Mouse (Mus musculus) CD4-positive, CD25-positive, alpha-beta regulatory T cell, adult 4 months (primary cell): Measurements from ENCODE around the gene Gspt1. TPM values are rescaled to one million over a fixed set of nuclear protein-coding genes. Genes with fewer than 3 reads are reported as not detected.

Source experiments
- ATAC-seq: one replicate; pipeline ENCODE4 v1.8.0; 2017
- polyA plus RNA-seq, 2 experiments: library from polyadenylated mRNA; unstranded; fragments of 100-300 nt; shearing (Covaris generic); gene quantifications; one replicate each; pipeline ENCODE4 v1.2.1; 2017

Gene Gspt1
- polyA plus RNA-seq, 2 experiments from 2014 or later: 31.6 to 35.8 TPM

DNA sequence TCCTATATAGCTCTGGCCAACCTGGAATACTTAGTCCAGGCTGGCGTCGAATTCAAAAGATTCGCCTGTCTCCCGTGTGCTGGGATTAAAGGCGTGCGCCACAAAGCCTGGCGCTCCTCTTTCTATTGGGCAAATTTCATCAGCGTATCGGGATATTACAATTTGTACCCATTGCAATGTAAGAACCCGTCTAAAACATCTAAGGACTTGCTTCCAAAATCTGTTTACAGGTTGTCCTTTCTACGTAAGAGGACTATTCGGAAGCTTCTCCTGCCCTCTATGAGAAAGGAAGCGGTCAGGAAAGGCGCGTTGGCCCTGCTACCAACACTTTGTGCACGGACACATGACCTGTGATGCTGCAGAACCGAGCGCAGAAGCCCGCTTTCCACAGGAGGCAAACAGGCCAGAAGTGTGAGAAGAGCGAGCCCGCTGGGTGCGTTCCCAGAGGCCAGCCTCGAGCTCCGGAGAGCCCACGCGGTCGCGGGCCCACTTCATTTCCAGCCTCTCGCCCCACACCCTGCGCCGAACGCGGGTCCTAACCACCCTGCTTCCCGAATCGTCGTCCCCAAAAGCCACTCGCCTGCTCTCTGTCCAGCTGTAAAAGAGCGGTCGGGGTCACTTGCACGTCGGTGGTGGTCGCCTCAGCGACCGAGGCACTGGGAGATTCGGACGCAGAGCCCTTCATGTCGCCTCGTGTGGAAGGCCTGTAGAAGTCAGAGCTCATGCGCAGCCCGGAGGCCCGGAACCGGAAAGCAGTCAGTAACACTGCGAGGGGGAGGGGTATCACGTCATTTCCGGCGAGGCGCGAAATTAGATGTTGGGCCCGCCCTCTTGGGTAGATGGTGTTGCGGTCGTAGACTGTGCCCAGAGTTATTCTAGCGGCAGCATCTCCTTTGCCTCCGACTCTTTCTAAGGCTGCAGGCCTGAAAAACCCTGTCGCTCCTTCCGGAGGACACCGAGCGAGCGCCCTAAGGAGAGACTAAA is 51.3 kb downstream of the Gspt1 start, which contains the start of gene Rsl1d1:
Gene Rsl1d1 (minus strand): TSS at position 761 of the 984 bp plus-strand sequence.
- ATAC-seq: peak; percentile 96

DNA sequence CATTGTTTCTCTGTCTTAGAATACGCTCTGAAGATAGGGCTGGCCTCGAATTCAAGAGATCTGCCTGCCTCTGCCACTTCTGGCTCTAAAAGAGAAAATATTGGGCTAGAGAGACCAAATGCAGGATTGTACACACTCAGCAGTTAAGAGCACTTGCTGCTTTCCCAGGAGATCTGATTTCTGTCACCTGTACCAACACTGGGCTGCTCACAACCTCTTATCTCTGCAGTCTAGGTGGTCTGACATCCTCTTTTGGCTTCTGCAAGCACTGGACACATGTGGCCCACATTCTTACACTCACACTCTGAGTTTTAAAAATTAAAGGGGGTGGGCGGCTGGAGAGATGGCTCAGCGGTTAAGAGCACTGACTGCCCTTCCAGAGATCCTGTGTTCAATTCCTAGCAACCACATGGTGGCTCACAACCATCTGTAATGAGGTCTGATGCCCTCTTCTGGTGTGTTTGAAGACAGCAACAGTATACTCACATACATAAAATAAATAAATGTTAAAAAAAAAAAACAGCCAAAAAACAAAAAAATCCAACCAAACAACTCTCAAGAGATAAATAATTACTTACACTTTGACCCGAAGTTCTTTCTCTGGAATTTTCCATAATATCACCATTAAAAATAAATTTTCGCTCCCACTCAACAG is 52.3 kb downstream of the Gspt1 start:
- ATAC-seq: no peak

DNA sequence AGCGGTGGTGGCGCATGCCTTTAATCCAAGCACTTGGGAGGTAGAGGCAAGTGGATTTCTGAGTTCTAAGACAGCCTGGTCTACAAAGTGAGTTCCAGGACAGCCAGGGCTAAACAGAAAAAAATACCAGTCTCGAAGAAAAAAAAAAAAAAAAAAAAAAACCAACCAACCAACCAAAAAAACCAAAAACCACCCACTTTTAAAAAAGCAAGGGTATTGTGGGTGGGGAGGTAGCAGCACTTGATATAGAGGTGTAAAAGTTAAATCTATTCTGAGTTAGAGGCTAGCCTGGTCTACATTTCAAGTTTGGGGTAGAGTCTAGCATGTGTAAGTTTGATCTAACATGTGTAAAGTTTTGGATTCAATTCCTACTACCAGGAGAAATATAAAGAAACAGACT is 53.9 kb downstream of the Gspt1 start:
- no peak for ATAC-seq

DNA sequence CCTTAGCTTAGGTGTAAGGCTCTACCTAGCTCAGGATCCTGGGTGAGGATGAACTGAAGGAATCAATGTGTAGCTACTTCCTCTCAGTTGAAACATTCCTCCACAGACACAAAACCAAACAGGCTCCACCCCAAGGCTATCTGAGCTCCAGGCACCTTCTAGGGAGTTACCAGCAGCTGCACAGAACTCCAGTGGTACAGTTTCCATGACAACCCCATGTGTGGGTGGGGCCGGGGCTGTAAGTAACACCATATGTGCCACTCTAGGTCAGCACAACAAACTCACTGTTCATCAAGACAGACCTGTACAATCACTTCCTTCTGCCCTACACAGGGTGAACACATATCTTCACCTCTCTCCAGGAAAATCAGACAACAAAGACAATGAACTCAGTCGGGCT is 55.7 kb downstream of the Gspt1 start:
- ATAC-seq: no peak

DNA sequence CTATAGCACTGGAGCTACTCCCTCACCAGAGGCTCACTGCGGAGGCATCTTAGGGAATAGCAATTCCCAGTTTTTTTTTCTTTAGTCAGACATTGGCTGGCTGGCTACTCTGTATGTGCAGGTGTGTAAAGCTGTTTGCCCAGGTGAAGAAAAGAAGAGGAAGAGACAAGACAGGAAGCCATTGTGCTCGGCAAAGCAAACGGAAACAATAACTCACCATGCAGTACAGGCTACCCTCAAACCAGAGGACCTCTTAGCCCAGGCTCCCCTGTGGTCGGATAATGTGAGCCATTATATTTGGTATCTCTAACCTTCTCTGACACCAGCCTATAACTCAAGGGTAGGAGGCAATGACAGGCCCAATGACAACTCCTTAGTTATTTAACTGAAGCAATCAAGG is 57.1 kb downstream of the Gspt1 start:
- ATAC-seq: no peak

DNA sequence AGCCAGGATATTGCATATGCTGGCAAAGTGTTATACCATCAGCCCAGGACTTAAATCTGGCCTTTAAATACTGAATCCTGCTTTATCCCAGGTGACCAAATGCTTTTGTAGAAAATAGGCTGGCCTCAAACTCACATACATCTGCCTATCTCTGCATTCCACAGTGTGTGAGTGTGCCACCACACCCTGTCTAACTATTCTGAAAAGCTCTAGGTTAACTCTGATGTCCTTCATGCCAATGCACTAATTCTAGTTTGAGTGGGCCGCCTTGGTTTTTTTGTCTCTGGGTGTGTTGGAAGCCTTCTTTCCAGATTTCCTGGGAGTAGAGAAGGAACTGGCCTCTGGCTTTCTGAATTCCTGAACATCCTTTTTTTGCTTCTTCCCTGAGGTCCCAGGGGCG is 60.9 kb downstream of the Gspt1 start:
- no peak for ATAC-seq

DNA sequence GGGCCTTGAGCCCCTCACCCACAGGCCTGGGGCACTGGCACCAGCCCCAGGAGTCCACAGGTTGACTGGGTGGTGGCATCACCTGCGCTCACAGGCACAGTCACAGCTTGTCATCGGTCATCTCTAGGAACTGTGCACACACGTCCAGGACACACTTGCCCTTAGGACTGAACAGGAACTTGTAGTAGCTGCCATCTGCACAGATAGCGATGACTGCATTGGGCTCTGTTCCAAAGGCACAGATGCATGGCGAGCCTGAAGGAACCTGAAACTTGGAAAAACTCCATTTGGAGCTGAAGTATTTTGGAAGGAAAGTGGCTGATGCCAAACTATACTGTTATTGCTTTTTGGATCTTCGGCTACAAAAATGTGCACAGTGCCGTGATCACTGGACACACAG is 64.0 kb downstream of the Gspt1 start:
- ATAC-seq: no peak

DNA sequence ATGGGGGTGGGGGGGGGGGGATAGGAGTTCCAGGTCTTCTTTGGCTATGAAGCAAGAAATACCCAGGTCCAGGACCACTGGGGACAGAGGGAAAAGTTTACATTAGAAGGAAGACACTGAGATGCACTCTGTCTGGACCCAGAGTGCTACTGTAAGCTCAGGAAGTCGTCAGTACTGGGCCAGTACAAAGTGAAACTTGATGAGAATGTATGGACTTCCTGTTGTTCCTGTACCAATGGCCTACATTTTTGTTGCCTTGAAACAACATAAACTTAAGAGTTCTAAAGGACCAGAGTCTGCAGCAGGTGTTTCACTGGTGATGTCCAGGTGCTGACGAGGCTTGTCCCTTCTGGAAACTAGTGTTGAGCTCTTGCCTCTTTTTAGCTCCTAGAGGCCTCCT is 76.7 kb downstream of the Gspt1 start:
- ATAC-seq: peak; percentile 17

DNA sequence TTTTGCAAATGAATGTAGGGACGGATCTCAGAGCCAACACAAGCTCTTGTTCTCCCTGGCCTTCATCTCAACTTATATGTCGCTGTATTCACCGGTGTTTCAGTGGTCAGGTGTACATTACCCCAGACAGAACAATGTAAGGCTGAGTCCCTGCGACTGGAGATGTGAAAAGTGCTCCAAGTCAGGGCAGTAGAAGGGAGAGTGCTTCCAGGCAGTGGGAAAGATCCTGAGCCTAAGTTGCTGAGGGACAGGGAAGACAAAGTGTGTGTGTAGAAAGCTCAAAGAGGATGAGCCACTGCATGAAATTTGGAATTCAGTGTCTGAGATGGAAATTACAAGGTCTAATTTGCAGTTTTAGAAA is 77.3 kb downstream of the Gspt1 start:
- no peak for ATAC-seq

DNA sequence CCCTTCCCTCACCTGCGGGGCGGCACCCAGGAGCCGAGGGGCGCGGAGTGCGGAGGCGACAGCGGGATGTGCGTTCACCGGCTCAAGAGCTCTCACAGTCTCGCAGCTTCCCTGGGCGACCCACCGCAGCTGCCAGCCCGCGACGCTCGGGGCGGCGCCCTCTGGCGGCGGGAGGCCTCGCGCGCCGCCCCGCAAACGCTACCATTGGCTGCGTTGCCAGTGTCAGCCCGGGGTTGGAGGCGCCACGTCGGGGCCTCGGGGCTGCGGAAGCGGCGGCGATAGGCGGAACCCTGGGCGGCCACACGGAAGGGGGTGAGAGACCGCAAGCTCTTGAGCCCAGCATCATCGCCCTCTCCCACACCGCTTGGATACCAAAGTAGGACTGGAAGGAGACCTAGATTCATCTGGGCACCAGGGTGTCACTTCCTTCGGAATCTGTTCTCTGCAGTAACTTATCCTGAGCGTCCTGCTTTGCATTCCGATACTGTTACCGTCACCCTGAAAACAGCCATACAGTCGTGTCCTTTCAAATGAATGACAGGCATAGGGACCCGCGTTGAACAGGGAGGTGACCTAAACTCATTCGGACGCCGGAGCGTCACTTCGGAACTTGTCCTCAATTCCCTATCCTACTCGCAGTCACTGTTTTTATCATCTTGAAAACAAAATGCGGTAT is 77.8 kb downstream of the Gspt1 start, which contains the start of gene Zc3h7a:
Gene Zc3h7a (minus strand): TSS at position 186 of the 676 bp plus-strand sequence.
- peak; percentile 88 for ATAC-seq

DNA sequence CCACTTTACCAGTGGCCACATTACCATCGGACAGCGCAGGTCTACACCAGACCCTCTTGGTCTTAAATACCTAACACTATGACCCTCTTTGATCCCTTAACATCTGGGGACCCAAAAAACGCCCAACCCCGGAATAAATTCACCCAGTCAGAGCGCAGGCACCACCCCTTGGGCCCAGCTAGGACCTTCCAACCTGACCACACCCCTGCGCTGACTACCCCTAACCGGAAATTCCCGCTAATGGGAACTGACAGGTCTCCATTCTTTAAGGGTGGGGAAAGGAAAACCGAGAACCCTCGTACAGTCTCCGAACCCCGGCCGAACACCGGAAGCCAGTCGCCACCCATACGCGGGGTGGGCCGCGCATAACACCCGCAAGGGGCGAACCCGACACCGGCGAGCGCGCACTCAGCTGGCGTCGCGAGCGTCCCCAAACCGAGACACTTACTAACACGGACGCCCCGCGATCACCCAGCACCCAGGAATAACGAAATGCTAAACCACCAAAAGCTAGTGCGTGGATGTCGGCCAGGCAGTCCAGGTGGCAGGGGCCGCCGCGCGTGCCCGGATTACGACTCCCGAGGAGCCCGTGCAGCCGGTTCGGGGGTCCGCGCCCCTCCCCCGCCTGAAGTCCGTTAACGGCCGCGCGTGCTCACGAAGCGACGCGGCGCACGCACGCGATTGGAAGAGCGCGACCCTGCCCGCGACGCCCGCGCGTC is 78.5 kb downstream of the Gspt1 start:
- peak; percentile 20 for ATAC-seq

DNA sequence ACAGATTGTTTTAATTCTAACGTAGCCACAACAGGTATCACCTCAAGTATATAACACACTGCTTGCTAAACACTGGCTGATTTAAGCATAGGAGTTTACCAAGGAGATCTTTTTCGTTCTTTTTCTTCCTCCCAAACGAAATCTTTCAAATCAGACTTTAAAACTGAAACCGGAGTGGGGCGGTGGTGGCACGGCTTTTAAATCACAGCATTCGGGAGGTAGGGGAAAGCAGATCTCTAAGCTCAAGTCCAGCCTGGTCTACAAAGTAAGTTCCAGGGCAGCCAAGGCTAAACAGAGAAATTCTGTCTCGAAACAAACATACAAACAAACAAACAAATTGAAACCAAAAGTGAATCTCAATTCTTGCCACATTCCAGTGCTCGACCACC is 79.0 kb downstream of the Gspt1 start:
- no peak for ATAC-seq

DNA sequence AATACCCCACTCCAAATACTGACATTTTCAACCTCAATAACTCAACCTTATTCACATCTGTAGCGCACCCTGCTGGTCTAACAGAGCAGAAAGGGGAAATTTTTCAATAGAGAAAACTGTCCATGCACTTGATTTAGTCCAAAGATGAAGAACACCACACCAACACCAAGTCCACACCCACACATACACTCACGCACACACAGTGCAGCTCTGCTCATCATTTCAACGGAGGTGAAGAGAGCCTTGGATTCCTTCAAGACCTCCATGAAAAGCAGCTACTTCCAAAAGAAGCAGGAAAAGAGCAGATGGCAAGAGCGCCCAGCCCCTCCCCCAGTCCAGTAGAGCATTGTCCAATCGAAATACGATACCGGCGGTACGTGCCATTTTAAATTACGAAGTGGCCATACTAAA is 79.4 kb downstream of the Gspt1 start:
- ATAC-seq: peak; percentile 12

DNA sequence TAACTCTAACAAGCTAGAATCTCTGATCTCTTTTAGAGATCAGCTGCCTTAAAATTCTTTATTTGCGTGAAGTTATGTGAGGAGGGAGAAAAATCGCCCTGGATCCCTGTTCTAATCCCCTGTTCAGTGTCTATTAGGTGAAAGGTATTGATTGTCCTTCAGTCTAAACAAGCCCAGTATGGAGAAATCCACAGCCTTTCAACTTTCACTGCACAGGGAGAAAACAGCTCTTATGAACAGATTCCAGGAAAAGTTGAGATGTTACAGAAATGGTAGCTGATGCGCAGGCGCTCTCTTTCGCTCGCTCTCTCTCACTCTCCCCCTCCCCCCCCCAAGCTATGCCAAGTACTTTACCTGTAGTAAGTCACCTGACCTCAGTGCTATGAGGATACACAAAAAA is 82.4 kb downstream of the Gspt1 start:
- ATAC-seq: no peak

Other genes with a start within 250 kb of the Gspt1 start
- gene Snn, start 193.4 kb downstream of the Gspt1 start, polyA plus RNA-seq: 1 to 10 TPM; 1.3 to 3.5 TPM
- gene Litaf, start 188.2 kb downstream of the Gspt1 start, polyA plus RNA-seq: 10 to 100 TPM; 47.2 to 61.2 TPM
- 10 to 100 TPM in 1 of 2 experiments, 1 to 10 TPM in 1; 7.3 to 10.5 TPM for gene Txndc11, start 119.7 kb downstream of the Gspt1 start, polyA plus RNA-seq
- gene Zc3h7a, start 77.9 kb downstream of the Gspt1 start, polyA plus RNA-seq: 100 to 1,000 TPM; 255 to 363 TPM
- gene Rsl1d1, start 51.0 kb downstream of the Gspt1 start, polyA plus RNA-seq: 100 to 1,000 TPM; 167 to 177 TPM
- not detected for gene Tnfrsf17, start 59.5 kb upstream of the Gspt1 start, polyA plus RNA-seq
- 10 to 100 TPM; 11.7 to 16.1 TPM for gene Snx29, start 68.6 kb upstream of the Gspt1 start, polyA plus RNA-seq